Mouse (Mus musculus) intestine, embryonic 16.5 days (tissue): ENCODE measurements around the gene P2rx1. TPM values are rescaled to one million over a fixed set of nuclear protein-coding genes. Genes with fewer than 3 reads are reported as not detected.

Experiments
- ATAC-seq: fragments of 200-750 bp; cut with Nextera tagmentation; 2 replicates; pipeline ENCODE4 v1.8.0; 2017; ENCODE audit warnings: moderate TSS enrichment, moderate library complexity
- H3K27ac ChIP-seq: fragments of 300-500 bp; sonication (generic); 2 replicates; pipeline ENCODE4 v1.5.1; 2014; ENCODE audit warnings: mild to moderate bottlenecking, low read length
- H3K27me3 ChIP-seq: fragments of 300-500 bp; sonication (generic); replicated peaks from 2 replicates; pipeline ENCODE4 v1.6.1; 2014; ENCODE audit warnings: low read length, control low read depth, mixed read lengths; ENCODE audit not compliant: control insufficient read depth, insufficient read depth
- H3K36me3 ChIP-seq: fragments of 300-500 bp; sonication (generic); 2 replicates; pipeline ENCODE4 v1.6.1; 2014; ENCODE audit warnings: low read length, control low read depth; ENCODE audit not compliant: control insufficient read depth, insufficient read depth
- H3K4me1 ChIP-seq: fragments of 300-500 bp; sonication (generic); 2 replicates; pipeline ENCODE4 v1.6.1; 2014; ENCODE audit warnings: low read length, control low read depth, mixed read lengths; ENCODE audit not compliant: control insufficient read depth, insufficient read depth
- H3K4me2 ChIP-seq: fragments of 300-500 bp; sonication (generic); 2 replicates; pipeline ENCODE4 v1.6.1; 2014; ENCODE audit warnings: low read depth, low read length, control low read depth
- H3K4me3 ChIP-seq: fragments of 300-500 bp; sonication (generic); 2 replicates; pipeline ENCODE4 v1.5.1; 2014; ENCODE audit warnings: mild to moderate bottlenecking, low read length
- H3K9ac ChIP-seq: fragments of 300-500 bp; sonication (generic); 2 replicates; pipeline ENCODE4 v1.6.1; 2014; ENCODE audit warnings: low read depth, low read length
- H3K9me3 ChIP-seq: fragments of 300-500 bp; sonication (generic); 2 replicates; pipeline ENCODE4 v1.6.1; 2016; ENCODE audit warnings: low read length, control low read depth; ENCODE audit not compliant: control insufficient read depth
- WGBS: fragments of 180-500 bp; shearing (Covaris S2); extraction: QIAGEN DNeasy Blood & Tissue Kit; methylation state at CpG from one replicate; pipeline ENCODE4 v1.1.7; 2014; 5-methylcytosine and 5-hydroxymethylcytosine counted together
- microRNA-seq: library from miRNA; unstranded; fragments of <30 nt; microRNA quantifications from one replicate; pipeline ENCODE4, GENCODE M21; 2016
- polyA plus RNA-seq: library from polyadenylated mRNA; unstranded; fragments of >200 nt; fragmentation: Nextera tagmentation; extraction: Ambion mirVana; gene quantifications from 2 replicates; pipeline ENCODE4 v1.2.1, GENCODE M21; 2015

The P2rx1 gene
- polyA plus RNA-seq, 1 experiment from 2014 or later: 16.5 TPM

GRCm38 (mm10) chr11:73048030-73048876 lies 49.4 kb downstream of the P2rx1 start:
- Histone ChIP-seq H3K4me2 (peak overlapping the region; percentile 79), H3K27ac (peak overlapping the region; percentile 89), H3K4me3 (peak overlapping the region; percentile 95), H3K27me3 (no peaks in the 10 kb centered on the region), H3K4me1 (peaks cover 12% of the 10 kb centered on the region), H3K36me3 (peaks cover 7% of the 10 kb centered on the region), H3K9me3 (no peaks in the 10 kb centered on the region), H3K9ac (peak overlapping the region; percentile 99)
- 1% methylated on average over 50 of the region's 55 CpGs for WGBS
- peak; percentile 83 for ATAC-seq

- Histone ChIP-seq H3K27me3 (no peaks in the 10 kb centered on the region), H3K9ac (peak overlapping the region; percentile 99; the same call in 1 of the 2 replicates), H3K36me3 (peaks cover 7% of the 10 kb centered on the region), H3K4me1 (peaks cover 12% of the 10 kb centered on the region), H3K27ac (peak overlapping the region; percentile 57; the same call in 1 of the 2 replicates), H3K9me3 (no peaks in the 10 kb centered on the region), H3K4me2 (peak overlapping the region; percentile 79), H3K4me3 (peak overlapping the region; percentile 95)
- WGBS: 3% methylated on average over 4 of the region's 4 CpGs
- no peak for ATAC-seq
These were observed 50.4 kb downstream of the P2rx1 start for GRCm38 (mm10) chr11:73049335-73049734.

GRCm38 (mm10) chr11:73052795-73053194 lies 53.9 kb downstream of the P2rx1 start:
- Histone ChIP-seq H3K9me3 (no peaks in the 10 kb centered on the region), H3K4me2 (no peak overlapping the region), H3K27ac (no peak overlapping the region), H3K4me1 (peaks cover 8% of the 10 kb centered on the region), H3K27me3 (no peaks in the 10 kb centered on the region), H3K4me3 (no peak overlapping the region), H3K9ac (no peak overlapping the region), H3K36me3 (peaks cover 10% of the 10 kb centered on the region)
- no peak for ATAC-seq
- 89% methylated on average over 1 of the region's 1 CpGs for WGBS

GRCm38 (mm10) chr11:73057701-73058100 lies 58.8 kb downstream of the P2rx1 start:
- no peak overlapping the region for H3K27ac ChIP-seq
- H3K4me3 ChIP-seq: no peak overlapping the region
- no peaks in the 10 kb centered on the region for H3K27me3 ChIP-seq
- H3K4me1 ChIP-seq: no peaks in the 10 kb centered on the region
- no peaks in the 10 kb centered on the region for H3K9me3 ChIP-seq
- H3K4me2 ChIP-seq: no peak overlapping the region
- no peak overlapping the region for H3K9ac ChIP-seq
- WGBS: 87% methylated on average over 5 of the region's 5 CpGs
- no peak for ATAC-seq
- H3K36me3 ChIP-seq: 0 out of 2 replicates have a peak, but pooled peaks cover 2% of the 10 kb centered on the region

GRCm38 (mm10) chr11:73059630-73060029 lies 60.7 kb downstream of the P2rx1 start:
- H3K27me3 ChIP-seq: no peaks in the 10 kb centered on the region
- no peaks in the 10 kb centered on the region for H3K9me3 ChIP-seq
- no peak for ATAC-seq
- no peak overlapping the region for H3K4me2 ChIP-seq
- no peak overlapping the region for H3K9ac ChIP-seq
- no peak overlapping the region for H3K27ac ChIP-seq
- H3K36me3 ChIP-seq: 0 out of 2 replicates have a peak, but pooled peaks cover 2% of the 10 kb centered on the region
- no peaks in the 10 kb centered on the region for H3K4me1 ChIP-seq
- WGBS: 86% methylated on average over 3 of the region's 3 CpGs
- no peak overlapping the region for H3K4me3 ChIP-seq

- WGBS: 90% methylated on average over 3 of the region's 3 CpGs
- no peak for ATAC-seq
- Histone ChIP-seq H3K36me3 (0 out of 2 replicates have a peak, but pooled peaks cover 3% of the 10 kb centered on the region), H3K9me3 (no peaks in the 10 kb centered on the region), H3K4me2 (no peak overlapping the region), H3K27ac (no peak overlapping the region), H3K27me3 (no peaks in the 10 kb centered on the region), H3K4me1 (no peaks in the 10 kb centered on the region), H3K9ac (no peak overlapping the region), H3K4me3 (no peak overlapping the region)
These were observed 62.5 kb downstream of the P2rx1 start for GRCm38 (mm10) chr11:73061413-73061812.

Small RNA genes within 50 kb of the gene (microRNA-seq; reads per million reads assigned to microRNA genes)
- not detected for gene Gm44467

Other genes with a start within 250 kb of the P2rx1 start
- 4.8 and 5.1 TPM in 2 replicates for gene Cyb5d2, start 203.0 kb upstream of the P2rx1 start, polyA plus RNA-seq
- 11.3 and 13.7 TPM in 2 replicates for gene Zzef1, start 202.9 kb upstream of the P2rx1 start, polyA plus RNA-seq
- 28.1 and 28.8 TPM in 2 replicates for gene Atp2a3, start 37.9 kb upstream of the P2rx1 start, polyA plus RNA-seq
- 8.1 and 8.9 TPM in 2 replicates for gene Camkk1, start 19.9 kb downstream of the P2rx1 start, polyA plus RNA-seq
- gene Ncbp3, start 48.7 kb downstream of the P2rx1 start, polyA plus RNA-seq: 7.7 and 8.3 TPM in 2 replicates
- 0.37 TPM in 2 replicates for gene Itgae, start 91.5 kb downstream of the P2rx1 start, polyA plus RNA-seq
- gene Haspin, start 139.2 kb downstream of the P2rx1 start, polyA plus RNA-seq: 13.1 and 14.1 TPM in 2 replicates
- gene P2rx5, start 161.3 kb downstream of the P2rx1 start, polyA plus RNA-seq: 0.12 TPM in 1 of 2 replicates, not detected in the other
- 116 and 121 TPM in 2 replicates for gene Emc6, start 177.9 kb downstream of the P2rx1 start, polyA plus RNA-seq
- gene Tax1bp3, start 178.0 kb downstream of the P2rx1 start, polyA plus RNA-seq: 231 and 236 TPM in 2 replicates
- 36.0 and 40.9 TPM in 2 replicates for gene Ctns, start 199.9 kb downstream of the P2rx1 start, polyA plus RNA-seq
- gene Shpk, start 200.4 kb downstream of the P2rx1 start, polyA plus RNA-seq: 11.9 and 19.2 TPM in 2 replicates
- 0.12 TPM in 2 replicates for gene Trpv1, start 235.2 kb downstream of the P2rx1 start, polyA plus RNA-seq